Mouse (Mus musculus) kidney, embryonic 15.5 days (tissue): ENCODE results near the gene Adam12. TPM values are rescaled to one million over a fixed set of nuclear protein-coding genes. Genes with fewer than 3 reads are reported as not detected.
A peak's percentile ranks its signal among the peaks of the same experiment; 100 is the strongest.

Experiments used
- ATAC-seq: fragments of 200-750 bp; cut with Nextera tagmentation; replicated peaks from 2 replicates; pipeline ENCODE4 v1.8.0; 2017; ENCODE audit warnings: moderate TSS enrichment; ENCODE audit not compliant: low FRiP score
- H3K27ac ChIP-seq: fragments of 300-500 bp; sonication (generic); 2 replicates; pipeline ENCODE4 v1.5.1; 2015; ENCODE audit warnings: mild to moderate bottlenecking, inconsistent platforms
- H3K27me3 ChIP-seq: fragments of 300-500 bp; sonication (generic); 2 replicates; pipeline ENCODE4 v1.6.1; 2015; ENCODE audit warnings: inconsistent platforms
- H3K36me3 ChIP-seq: fragments of 300-500 bp; sonication (generic); 2 replicates; pipeline ENCODE4 v1.6.1; 2015; ENCODE audit warnings: inconsistent platforms
- H3K4me1 ChIP-seq: fragments of 300-500 bp; sonication (generic); 2 replicates; pipeline ENCODE4 v1.6.1; 2015; ENCODE audit warnings: inconsistent platforms
- H3K4me2 ChIP-seq: fragments of 300-500 bp; sonication (generic); 2 replicates; pipeline ENCODE4 v1.6.1; 2015; ENCODE audit warnings: moderate library complexity, mild to moderate bottlenecking, inconsistent platforms
- H3K4me3 ChIP-seq: fragments of 300-500 bp; sonication (generic); replicated peaks from 2 replicates; pipeline ENCODE4 v1.5.1; 2015; ENCODE audit warnings: mild to moderate bottlenecking, inconsistent platforms
- H3K9ac ChIP-seq: fragments of 300-500 bp; sonication (generic); 2 replicates; pipeline ENCODE4 v1.6.1; 2015; ENCODE audit warnings: mild to moderate bottlenecking, inconsistent platforms
- H3K9me3 ChIP-seq: fragments of 300-500 bp; sonication (generic); replicated peaks from 2 replicates; pipeline ENCODE4 v1.6.1; 2016; ENCODE audit warnings: inconsistent platforms
- WGBS: fragments of 180-500 bp; shearing (Covaris S2); methylation state at CpG from one replicate; pipeline ENCODE4 v1.1.7; 2015; ENCODE audit warnings: mixed read lengths; 5-methylcytosine and 5-hydroxymethylcytosine counted together
- polyA plus RNA-seq: library from polyadenylated mRNA; unstranded; fragments of >200 nt; fragmentation: Nextera tagmentation; extraction: Ambion mirVana; gene quantifications from 2 replicates; pipeline ENCODE4 v1.2.1, GENCODE M21; 2015

Gene Adam12
- polyA plus RNA-seq, 1 experiment from 2014 or later = 6.8 TPM

DNA sequence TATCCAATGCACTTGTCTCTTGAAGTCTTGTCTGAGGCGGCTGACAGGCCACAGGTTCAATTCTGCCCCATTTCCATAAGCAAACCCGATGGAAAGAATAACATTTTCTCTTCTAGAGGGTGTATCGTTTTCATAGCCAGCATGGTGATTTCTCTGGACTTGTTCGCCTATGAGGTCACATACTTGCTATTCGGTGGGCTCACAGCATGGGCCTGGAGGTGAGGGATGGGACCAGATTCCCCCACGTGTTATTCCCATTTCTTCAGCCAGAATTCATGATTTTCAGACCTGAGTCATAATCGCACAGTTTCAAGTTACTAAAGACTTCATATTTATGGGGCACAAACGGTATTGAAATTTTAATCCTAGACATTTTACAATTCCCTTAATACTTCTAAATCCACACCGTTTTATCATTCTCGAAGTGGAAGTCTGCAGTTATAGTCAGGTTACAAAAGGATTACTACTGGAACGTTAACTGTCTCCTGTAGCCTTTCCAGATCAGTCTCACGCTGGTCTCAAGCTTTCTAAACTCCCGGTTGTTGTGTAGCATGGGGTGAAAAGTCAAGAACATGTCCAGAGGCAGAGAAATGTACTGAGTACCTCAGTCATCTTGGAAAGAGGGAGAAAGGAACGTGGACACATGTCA lies 58.4 kb downstream of the Adam12 start:
- ATAC-seq = no peak
- Histone ChIP-seq H3K4me2 (no peak overlapping the region), H3K4me1 (no peaks in the 10 kb centered on the region), H3K27ac (no peak overlapping the region), H3K4me3 (no peak overlapping the region), H3K9me3 (no peaks in the 10 kb centered on the region), H3K36me3 (no peaks in the 10 kb centered on the region), H3K9ac (no peak overlapping the region), H3K27me3 (no peaks in the 10 kb centered on the region)
- 82% methylated on average over 14 of the region's 14 CpGs for WGBS

DNA sequence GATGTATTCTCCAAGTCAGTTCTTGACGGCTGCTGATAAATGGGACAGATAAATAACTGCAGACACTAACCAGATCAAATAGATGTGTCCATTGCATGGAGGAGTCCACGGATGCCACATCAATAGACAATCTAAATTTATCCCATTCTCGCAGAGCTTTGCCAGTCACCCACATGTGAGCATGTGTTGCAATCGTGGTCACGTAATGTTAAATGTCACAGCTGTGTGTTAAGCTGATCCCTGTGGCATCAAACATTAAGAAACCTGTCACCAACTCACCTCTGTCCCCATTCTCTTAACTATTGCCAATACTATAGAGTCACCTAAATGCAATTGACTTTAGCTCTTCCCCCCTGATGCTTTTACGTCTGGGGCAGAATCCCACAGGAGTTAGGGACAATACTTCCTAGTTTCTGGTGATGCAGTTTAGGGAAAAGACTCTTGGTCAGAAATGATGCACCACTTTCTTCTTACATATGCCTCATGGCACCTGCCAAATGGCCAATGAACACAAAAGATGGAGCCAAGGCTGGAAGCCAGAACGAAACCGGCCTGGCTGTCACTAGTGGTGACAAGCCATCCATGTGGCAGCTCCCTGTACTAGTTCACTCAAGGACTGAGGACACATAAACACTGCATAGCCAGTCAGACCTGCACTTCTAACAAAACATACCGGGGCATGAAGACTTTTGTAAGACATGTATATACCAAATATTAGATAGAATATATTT lies 61.6 kb downstream of the Adam12 start:
- 87% methylated on average over 9 of the region's 9 CpGs for WGBS
- Histone ChIP-seq H3K9ac (no peak overlapping the region), H3K4me3 (no peak overlapping the region), H3K27ac (no peak overlapping the region), H3K4me1 (0 out of 2 replicates have a peak, but pooled peaks cover 5% of the 10 kb centered on the region), H3K36me3 (no peaks in the 10 kb centered on the region), H3K9me3 (no peaks in the 10 kb centered on the region), H3K4me2 (no peak overlapping the region), H3K27me3 (no peaks in the 10 kb centered on the region)
- ATAC-seq = no peak

GRCm38 (mm10) chr7:134169780-134170179 lies 62.2 kb downstream of the Adam12 start:
- WGBS = 80% methylated on average over 2 of the region's 2 CpGs
- no peak for ATAC-seq

GRCm38 (mm10) chr7:134167586-134167985 lies 64.4 kb downstream of the Adam12 start:
- no peak for ATAC-seq
- Histone ChIP-seq H3K4me3 (no peak overlapping the region), H3K4me1 (0 out of 2 replicates have a peak, but pooled peaks cover 5% of the 10 kb centered on the region), H3K4me2 (no peak overlapping the region), H3K9ac (no peak overlapping the region), H3K36me3 (no peaks in the 10 kb centered on the region), H3K27ac (peak overlapping the region; percentile 59; the same call in 1 of the 2 replicates), H3K27me3 (no peaks in the 10 kb centered on the region), H3K9me3 (no peaks in the 10 kb centered on the region)
- WGBS = 14% methylated on average over 3 of the region's 3 CpGs

More at GRCm38 (mm10) chr7:134169780-134170179, 62.2 kb downstream of the Adam12 start:
- Histone ChIP-seq H3K9me3 (no peaks in the 10 kb centered on the region), H3K4me2 (no peak overlapping the region), H3K27me3 (no peaks in the 10 kb centered on the region), H3K4me1 (0 out of 2 replicates have a peak, but pooled peaks cover 5% of the 10 kb centered on the region), H3K4me3 (no peak overlapping the region), H3K9ac (no peak overlapping the region), H3K27ac (no peak overlapping the region), H3K36me3 (no peaks in the 10 kb centered on the region)

GRCm38 (mm10) chr7:134163751-134164150 lies 68.2 kb downstream of the Adam12 start:
- Histone ChIP-seq H3K4me2 (no peak overlapping the region), H3K36me3 (no peaks in the 10 kb centered on the region), H3K4me1 (0 out of 2 replicates have a peak, but pooled peaks cover 5% of the 10 kb centered on the region), H3K27me3 (no peaks in the 10 kb centered on the region), H3K4me3 (no peak overlapping the region), H3K9ac (no peak overlapping the region), H3K9me3 (no peaks in the 10 kb centered on the region), H3K27ac (no peak overlapping the region)
- WGBS = 92% methylated on average over 2 of the region's 2 CpGs
- no peak for ATAC-seq

- no peak overlapping the region for H3K27ac ChIP-seq
- WGBS = 53% methylated on average over 6 of the region's 6 CpGs
Observed at GRCm38 (mm10) chr7:134162886-134163285, 69.1 kb downstream of the Adam12 start.

GRCm38 (mm10) chr7:134159608-134160007 lies 72.3 kb downstream of the Adam12 start:
- no peaks in the 10 kb centered on the region for H3K9me3 ChIP-seq
- no peak overlapping the region for H3K9ac ChIP-seq
- ATAC-seq = no peak
- H3K4me3 ChIP-seq = no peak overlapping the region
- H3K36me3 ChIP-seq = no peaks in the 10 kb centered on the region
- no peak overlapping the region for H3K4me2 ChIP-seq
- WGBS = 76% methylated on average over 7 of the region's 7 CpGs
- no peaks in the 10 kb centered on the region for H3K4me1 ChIP-seq
- H3K27me3 ChIP-seq = no peaks in the 10 kb centered on the region
- no peak overlapping the region for H3K27ac ChIP-seq

More at GRCm38 (mm10) chr7:134162886-134163285, 69.1 kb downstream of the Adam12 start:
- Histone ChIP-seq H3K9ac (no peak overlapping the region), H3K27me3 (no peaks in the 10 kb centered on the region), H3K36me3 (no peaks in the 10 kb centered on the region), H3K4me1 (0 out of 2 replicates have a peak, but pooled peaks cover 5% of the 10 kb centered on the region), H3K4me3 (no peak overlapping the region), H3K4me2 (no peak overlapping the region), H3K9me3 (no peaks in the 10 kb centered on the region)
- no peak for ATAC-seq

DNA sequence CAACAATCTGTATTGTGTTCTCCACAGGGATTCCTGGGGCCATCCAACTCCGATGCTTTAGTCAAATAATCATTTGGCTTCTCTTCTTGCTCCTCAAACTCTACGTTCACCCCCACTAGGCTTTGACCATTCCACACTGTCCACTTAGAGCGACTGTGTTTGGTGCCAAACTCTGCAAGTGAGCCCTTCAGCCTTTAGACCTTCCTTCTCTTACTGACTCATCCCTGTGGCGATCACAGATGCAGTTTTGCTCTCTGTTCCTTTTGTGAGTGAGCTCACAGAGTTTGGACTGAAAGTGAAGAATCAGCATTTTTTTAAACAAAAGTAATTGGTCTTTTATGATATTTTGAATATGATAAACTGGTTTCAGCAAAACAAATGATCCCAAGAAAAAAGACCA lies 80.6 kb downstream of the Adam12 start:
- peak overlapping the region; percentile 37; the same call in 1 of the 2 replicates for H3K27ac ChIP-seq
- no peak overlapping the region for H3K4me3 ChIP-seq
- 78% methylated on average over 4 of the region's 4 CpGs for WGBS
- H3K9ac ChIP-seq = no peak overlapping the region
- H3K4me2 ChIP-seq = no peak overlapping the region
- no peaks in the 10 kb centered on the region for H3K9me3 ChIP-seq
- H3K27me3 ChIP-seq = no peaks in the 10 kb centered on the region
- no peak for ATAC-seq
- no peaks in the 10 kb centered on the region for H3K36me3 ChIP-seq
- no peaks in the 10 kb centered on the region for H3K4me1 ChIP-seq

DNA sequence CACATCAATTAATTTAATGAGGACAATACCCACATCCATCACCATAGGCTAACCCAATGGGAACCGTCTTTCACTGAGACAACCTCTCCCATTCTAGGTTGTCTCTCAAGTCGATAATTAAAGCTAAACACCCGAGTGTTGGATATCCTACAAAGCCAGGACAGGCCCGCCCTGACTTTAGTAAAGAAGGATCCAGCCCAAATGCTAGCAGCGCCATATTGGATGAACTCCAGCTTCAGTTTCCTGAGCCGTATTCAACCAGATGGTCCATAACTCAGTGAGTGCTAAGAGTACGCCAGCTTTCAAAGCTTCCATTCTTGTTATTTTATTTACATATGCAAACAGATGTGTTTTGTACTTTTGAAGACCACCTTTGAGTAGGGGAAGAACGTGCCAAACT lies 81.6 kb downstream of the Adam12 start:
- Histone ChIP-seq H3K36me3 (no peaks in the 10 kb centered on the region), H3K9me3 (no peaks in the 10 kb centered on the region), H3K4me3 (no peak overlapping the region), H3K4me1 (no peaks in the 10 kb centered on the region), H3K27ac (no peak overlapping the region), H3K9ac (no peak overlapping the region), H3K4me2 (no peak overlapping the region), H3K27me3 (no peaks in the 10 kb centered on the region)
- WGBS = 67% methylated on average over 8 of the region's 8 CpGs
- no peak for ATAC-seq

DNA sequence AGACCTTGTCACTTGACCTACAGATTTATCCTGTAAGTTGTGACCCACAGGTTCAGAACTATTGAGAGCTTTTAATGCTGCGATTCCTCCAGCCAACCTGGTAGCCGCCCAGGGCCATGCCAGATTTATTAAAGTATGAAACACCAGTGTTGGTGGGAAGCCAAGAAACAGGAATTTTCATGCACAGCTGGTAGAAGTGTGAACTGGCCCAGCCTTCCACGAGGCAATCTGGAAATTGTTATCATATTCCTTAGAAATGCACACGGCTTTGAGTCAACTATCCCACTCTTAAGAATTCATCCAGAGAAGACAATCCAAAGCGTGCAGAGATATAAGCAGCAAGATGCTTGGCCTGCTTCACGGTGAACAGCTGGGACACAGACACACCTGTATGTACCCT lies 82.6 kb downstream of the Adam12 start:
- no peak overlapping the region for H3K27ac ChIP-seq
- no peak for ATAC-seq

GRCm38 (mm10) chr7:134147561-134147960 lies 84.4 kb downstream of the Adam12 start:
- H3K9ac ChIP-seq = no peak overlapping the region
- H3K36me3 ChIP-seq = no peaks in the 10 kb centered on the region
- no peaks in the 10 kb centered on the region for H3K9me3 ChIP-seq
- H3K4me2 ChIP-seq = no peak overlapping the region
- H3K27me3 ChIP-seq = no peaks in the 10 kb centered on the region
- H3K4me1 ChIP-seq = no peaks in the 10 kb centered on the region
- H3K27ac ChIP-seq = no peak overlapping the region
- H3K4me3 ChIP-seq = no peak overlapping the region
- ATAC-seq = no peak
- WGBS = 78% methylated on average over 3 of the region's 3 CpGs

More for the DNA sequence above, 82.6 kb downstream of the Adam12 start:
- H3K27me3 ChIP-seq = no peaks in the 10 kb centered on the region
- no peaks in the 10 kb centered on the region for H3K9me3 ChIP-seq
- no peaks in the 10 kb centered on the region for H3K4me1 ChIP-seq
- no peak overlapping the region for H3K9ac ChIP-seq
- H3K4me2 ChIP-seq = no peak overlapping the region
- no peak overlapping the region for H3K4me3 ChIP-seq
- no peaks in the 10 kb centered on the region for H3K36me3 ChIP-seq
- WGBS = 77% methylated on average over 6 of the region's 6 CpGs

DNA sequence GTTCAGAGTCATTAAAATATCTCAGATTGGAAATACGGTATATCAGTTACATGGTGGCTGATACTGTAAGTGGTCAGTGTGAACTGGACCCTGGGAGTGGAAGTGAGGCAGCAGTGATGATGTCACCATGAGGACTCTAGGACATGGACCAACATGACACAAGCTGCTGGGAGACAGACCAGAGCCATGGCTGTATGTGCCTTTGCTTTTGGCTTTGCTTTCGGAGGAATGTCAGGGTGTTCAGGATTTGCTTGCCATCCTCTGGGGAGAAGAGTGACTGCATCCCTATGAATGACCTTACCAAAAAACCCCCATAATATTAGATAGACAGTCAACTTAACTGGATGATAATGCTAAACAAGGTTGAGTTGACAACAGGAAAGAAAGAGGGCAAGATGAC lies 85.1 kb downstream of the Adam12 start:
- H3K27me3 ChIP-seq = no peaks in the 10 kb centered on the region
- 95% methylated on average over 2 of the region's 2 CpGs for WGBS
- H3K36me3 ChIP-seq = no peaks in the 10 kb centered on the region
- no peaks in the 10 kb centered on the region for H3K9me3 ChIP-seq
- no peaks in the 10 kb centered on the region for H3K4me1 ChIP-seq
- no peak overlapping the region for H3K27ac ChIP-seq
- ATAC-seq = no peak
- no peak overlapping the region for H3K9ac ChIP-seq
- H3K4me3 ChIP-seq = no peak overlapping the region
- no peak overlapping the region for H3K4me2 ChIP-seq
